Mouse (Mus musculus) embryonic facial prominence, embryonic 14.5 days (tissue): Measurements from ENCODE around the gene Tnfaip8l2. TPM values are rescaled to one million over a fixed set of nuclear protein-coding genes. Genes with fewer than 3 reads are reported as not detected.

Experiments used
- ATAC-seq: fragments of 200-750 bp; cut with Nextera tagmentation; 2 replicates; pipeline ENCODE4 v1.8.0; 2017; ENCODE audit warnings: low read depth, moderate number of reproducible peaks, moderate TSS enrichment
- DNase-seq: peaks from one replicate; pipeline ENCODE4 v3.0.0-alpha.2; 2015; ENCODE audit warnings: low spot score
- H3K27ac ChIP-seq: fragments of 300-500 bp; sonication (generic); replicated peaks from 2 replicates; pipeline ENCODE4 v1.5.1; 2014; ENCODE audit warnings: low read depth, mild to moderate bottlenecking, low read length, moderate library complexity
- H3K27me3 ChIP-seq: fragments of 300-500 bp; sonication (generic); replicated peaks from 2 replicates; pipeline ENCODE4 v1.6.1; 2014; ENCODE audit warnings: low read length; ENCODE audit not compliant: control insufficient read depth, insufficient read depth
- H3K36me3 ChIP-seq: fragments of 300-500 bp; sonication (generic); 2 replicates; pipeline ENCODE4 v1.6.1; 2014; ENCODE audit warnings: low read length, mixed read lengths; ENCODE audit not compliant: control insufficient read depth, insufficient read depth
- H3K4me1 ChIP-seq: fragments of 300-500 bp; sonication (generic); 2 replicates; pipeline ENCODE4 v1.6.1; 2014; ENCODE audit warnings: antibody characterized with exemption, low read length; ENCODE audit not compliant: control insufficient read depth, insufficient read depth
- H3K4me2 ChIP-seq: fragments of 300-500 bp; sonication (generic); 2 replicates; pipeline ENCODE4 v1.6.1; 2014; ENCODE audit warnings: low read depth, mild to moderate bottlenecking, low read length, moderate library complexity, mixed read lengths
- H3K4me3 ChIP-seq: fragments of 300-500 bp; sonication (generic); 2 replicates; pipeline ENCODE4 v1.5.1; 2014; ENCODE audit warnings: low read depth, mild to moderate bottlenecking, low read length
- H3K9ac ChIP-seq: fragments of 300-500 bp; sonication (generic); 2 replicates; pipeline ENCODE4 v1.6.1; 2014; ENCODE audit warnings: low read depth, mild to moderate bottlenecking, low read length, moderate library complexity, mixed read lengths
- H3K9me3 ChIP-seq: fragments of 300-500 bp; sonication (generic); 2 replicates; pipeline ENCODE4 v1.6.1; 2016; ENCODE audit warnings: low read length; ENCODE audit not compliant: control insufficient read depth
- WGBS: fragments of 180-500 bp; shearing (Covaris S2); extraction: QIAGEN DNeasy Blood & Tissue Kit; methylation state at CpG from one replicate; pipeline ENCODE4 v1.1.7; 2014; 5-methylcytosine and 5-hydroxymethylcytosine counted together
- polyA plus RNA-seq: library from polyadenylated mRNA; unstranded; fragments of >200 nt; fragmentation: Nextera tagmentation; extraction: Ambion mirVana; gene quantifications from 2 replicates; pipeline ENCODE4 v1.2.1, GENCODE M21; 2014

Tnfaip8l2 gene
- polyA plus RNA-seq, 1 experiment from 2014 or later, result 6.4 TPM

DNA sequence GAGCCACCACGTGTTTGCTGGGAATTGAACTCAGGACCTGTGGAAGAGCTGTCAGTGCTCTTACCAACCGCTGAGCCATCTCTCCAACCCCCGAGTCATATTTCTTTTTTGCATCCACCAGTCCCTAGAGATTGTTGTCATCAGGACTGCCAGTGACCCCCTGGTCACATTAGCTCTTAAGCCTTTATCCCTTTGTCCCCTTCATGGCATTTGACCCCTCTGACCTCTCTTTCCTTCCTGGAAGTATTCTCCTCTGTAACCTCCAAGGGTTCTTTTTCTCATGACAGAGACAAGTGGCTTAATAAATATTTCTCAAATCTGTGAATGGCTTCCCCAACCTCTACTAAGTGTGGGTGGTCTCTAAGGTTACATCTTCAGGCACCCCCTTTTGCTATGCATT is 5.8 kb upstream of the Tnfaip8l2 start:
- 38% methylated on average over 3 of the region's 3 CpGs for WGBS
- ATAC-seq, result no peak

DNA sequence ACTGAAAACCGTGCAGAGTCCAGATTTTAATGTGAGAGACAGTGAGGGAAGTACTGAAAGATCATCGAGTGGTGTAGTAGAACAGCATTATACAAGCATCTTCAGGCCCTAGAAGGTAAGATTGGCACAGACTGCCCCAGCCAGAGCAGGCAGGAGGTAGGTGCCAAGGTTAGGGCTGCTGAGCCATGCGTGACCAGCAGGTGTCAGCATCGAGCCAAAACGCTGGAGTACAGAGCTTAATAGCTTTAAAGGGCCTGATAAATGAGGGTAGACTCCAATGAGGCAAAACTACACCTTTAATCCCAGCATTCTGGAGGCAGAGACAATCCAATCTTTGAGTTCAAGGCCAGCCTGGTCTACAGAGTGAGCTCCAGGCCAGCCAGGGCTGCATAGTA is 454 bp upstream of the Tnfaip8l2 start:
- H3K9me3 ChIP-seq, result no peaks in the 10 kb centered on the region

More for the DNA sequence above, 5.8 kb upstream of the Tnfaip8l2 start:
- Histone ChIP-seq H3K4me2 (no peak overlapping the region), H3K27me3 (no peaks in the 10 kb centered on the region), H3K36me3 (no peaks in the 10 kb centered on the region), H3K27ac (no peak overlapping the region), H3K4me1 (no peaks in the 10 kb centered on the region), H3K9ac (no peak overlapping the region), H3K4me3 (no peak overlapping the region), H3K9me3 (no peaks in the 10 kb centered on the region)
- no peak for DNase-seq

GRCm38 (mm10) chr3:95141474-95141873 is 686 bp downstream of the Tnfaip8l2 start:
- no peak overlapping the region for H3K9ac ChIP-seq
- ATAC-seq, result no peak

More for the DNA sequence above, 454 bp upstream of the Tnfaip8l2 start:
- Histone ChIP-seq H3K36me3 (peaks cover 18% of the 10 kb centered on the region; the same call in 1 of the 2 replicates), H3K4me1 (no peaks in the 10 kb centered on the region), H3K27me3 (no peaks in the 10 kb centered on the region), H3K27ac (no peak overlapping the region), H3K4me3 (no peak overlapping the region), H3K9ac (no peak overlapping the region), H3K4me2 (no peak overlapping the region)
- 11% methylated on average over 5 of the region's 5 CpGs for WGBS
- DNase-seq (peak; percentile 74), ATAC-seq (peak; percentile 86)

GRCm38 (mm10) chr3:95140795-95141194 is 1.4 kb downstream of the Tnfaip8l2 start:
- Histone ChIP-seq H3K4me2 (no peak overlapping the region), H3K27me3 (no peaks in the 10 kb centered on the region), H3K4me1 (0 out of 2 replicates have a peak, but pooled peaks cover 3% of the 10 kb centered on the region), H3K27ac (no peak overlapping the region), H3K36me3 (peaks cover 18% of the 10 kb centered on the region; the same call in 1 of the 2 replicates), H3K4me3 (no peak overlapping the region), H3K9me3 (no peaks in the 10 kb centered on the region), H3K9ac (no peak overlapping the region)
- DNase-seq (no peak), ATAC-seq (no peak)
- WGBS, result 92% methylated on average over 6 of the region's 6 CpGs

More at GRCm38 (mm10) chr3:95141474-95141873, 686 bp downstream of the Tnfaip8l2 start:
- Histone ChIP-seq H3K4me3 (no peak overlapping the region), H3K36me3 (peaks cover 18% of the 10 kb centered on the region; the same call in 1 of the 2 replicates), H3K27me3 (no peaks in the 10 kb centered on the region), H3K9me3 (no peaks in the 10 kb centered on the region), H3K27ac (no peak overlapping the region), H3K4me1 (no peaks in the 10 kb centered on the region), H3K4me2 (no peak overlapping the region)
- WGBS, result 90% methylated on average over 9 of the region's 9 CpGs
- no peak for DNase-seq

DNA sequence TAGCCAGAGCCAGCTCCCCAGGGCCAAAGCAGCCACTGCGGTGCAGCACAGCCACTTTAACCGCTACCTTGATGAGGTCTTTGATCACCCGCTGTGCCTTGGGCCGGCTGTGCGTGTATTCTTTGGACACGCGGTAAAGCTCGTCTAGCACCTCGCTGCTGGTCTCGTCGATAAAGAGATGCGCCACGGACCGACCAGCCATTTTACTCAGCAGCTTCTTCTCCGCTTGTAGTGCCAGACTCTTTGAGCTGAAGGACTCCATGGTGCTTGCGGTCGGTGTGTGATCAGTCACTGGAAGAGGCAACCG is 1.9 kb downstream of the Tnfaip8l2 start:
- Histone ChIP-seq H3K4me3 (no peak overlapping the region), H3K4me1 (peaks cover 6% of the 10 kb centered on the region), H3K9ac (no peak overlapping the region), H3K36me3 (peaks cover 18% of the 10 kb centered on the region; the same call in 1 of the 2 replicates), H3K4me2 (no peak overlapping the region), H3K9me3 (no peaks in the 10 kb centered on the region), H3K27ac (no peak overlapping the region), H3K27me3 (no peaks in the 10 kb centered on the region)
- DNase-seq, result no peak
- ATAC-seq, result no peak
- WGBS, result 73% methylated on average over 18 of the region's 18 CpGs

- no peak overlapping the region for H3K27ac ChIP-seq
Observed at GRCm38 (mm10) chr3:95139586-95140288, 2.4 kb downstream of the Tnfaip8l2 start.

DNA sequence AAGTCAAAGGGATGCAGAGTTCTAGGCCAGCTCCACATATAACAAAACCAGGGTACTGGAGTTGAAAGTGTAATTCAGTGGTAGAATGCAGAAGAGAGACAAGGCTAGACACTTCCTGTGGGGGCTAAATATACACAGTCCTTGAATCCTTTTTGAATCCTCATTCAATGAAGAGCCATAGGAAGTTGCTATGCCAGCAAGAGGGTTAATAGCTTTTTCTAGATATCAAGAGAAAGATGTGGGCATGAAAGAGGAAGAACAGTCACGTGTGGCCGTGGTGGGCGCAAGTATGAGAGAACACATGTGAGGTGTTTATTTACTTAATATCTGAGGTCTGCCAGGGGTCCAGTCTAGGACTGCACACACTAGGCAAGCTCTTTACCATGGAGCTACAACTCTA is 5.8 kb downstream of the Tnfaip8l2 start:
- 94% methylated on average over 3 of the region's 3 CpGs for WGBS

More at GRCm38 (mm10) chr3:95139586-95140288, 2.4 kb downstream of the Tnfaip8l2 start:
- 71% methylated on average over 22 of the region's 25 CpGs for WGBS
- no peak for ATAC-seq
- no peak for DNase-seq
- no peak overlapping the region for H3K4me3 ChIP-seq
- H3K9ac ChIP-seq, result no peak overlapping the region
- H3K4me1 ChIP-seq, result peaks cover 11% of the 10 kb centered on the region
- H3K36me3 ChIP-seq, result peaks cover 18% of the 10 kb centered on the region; the same call in 1 of the 2 replicates
- H3K27me3 ChIP-seq, result no peaks in the 10 kb centered on the region
- no peak overlapping the region for H3K4me2 ChIP-seq
- H3K9me3 ChIP-seq, result no peaks in the 10 kb centered on the region

DNA sequence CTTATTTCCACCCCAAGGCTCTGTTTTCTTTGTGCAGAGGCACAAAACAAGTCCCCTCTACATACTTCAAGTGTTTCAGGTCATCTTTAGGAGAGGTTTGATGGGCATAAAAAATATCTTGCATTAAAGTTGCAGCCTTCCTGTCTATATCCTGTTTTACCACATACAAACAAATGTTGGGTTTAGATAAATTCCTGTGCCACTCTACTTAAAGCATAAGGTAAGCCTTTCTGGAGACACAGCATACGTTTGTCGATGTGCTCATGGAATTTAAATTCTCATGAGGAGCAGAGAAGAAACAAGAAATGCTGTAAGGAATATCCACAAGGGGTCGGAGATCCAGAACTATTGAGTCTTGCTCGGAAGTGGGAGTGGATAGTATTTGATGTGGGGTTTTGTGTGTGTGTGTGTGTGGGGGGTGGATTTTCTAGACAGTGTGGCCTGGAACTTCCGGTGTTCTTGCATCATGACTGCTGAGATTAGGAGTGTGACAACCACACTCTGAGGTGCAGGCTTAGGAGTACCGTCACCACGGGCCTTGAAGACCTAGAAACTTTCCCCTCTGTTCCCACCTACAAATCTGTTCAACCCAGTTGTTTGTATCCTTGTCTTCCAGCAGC is 6.6 kb downstream of the Tnfaip8l2 start:
- Histone ChIP-seq H3K36me3 (peaks cover 16% of the 10 kb centered on the region; the same call in 1 of the 2 replicates), H3K4me2 (peak overlapping the region; percentile 61), H3K27me3 (no peaks in the 10 kb centered on the region), H3K4me1 (peaks cover 11% of the 10 kb centered on the region), H3K9ac (peak overlapping the region; percentile 53; the same call in 1 of the 2 replicates), H3K4me3 (peak overlapping the region; percentile 37), H3K9me3 (no peaks in the 10 kb centered on the region), H3K27ac (no peak overlapping the region)
- ATAC-seq (no peak), DNase-seq (no peak)
- WGBS, result 82% methylated on average over 7 of the region's 7 CpGs

More for the DNA sequence above, 5.8 kb downstream of the Tnfaip8l2 start:
- H3K9ac ChIP-seq, result no peak overlapping the region; the same call in 1 of the 2 replicates
- peaks cover 11% of the 10 kb centered on the region for H3K4me1 ChIP-seq
- H3K9me3 ChIP-seq, result no peaks in the 10 kb centered on the region
- H3K4me3 ChIP-seq, result no peak overlapping the region
- no peak overlapping the region for H3K4me2 ChIP-seq
- no peak for DNase-seq
- no peak for ATAC-seq
- no peak overlapping the region for H3K27ac ChIP-seq
- H3K36me3 ChIP-seq, result peaks cover 18% of the 10 kb centered on the region; the same call in 1 of the 2 replicates
- H3K27me3 ChIP-seq, result no peaks in the 10 kb centered on the region
